Mouse (Mus musculus) lung, postnatal 10 days (tissue): ENCODE data around the gene Pigo.
"Not testable (repeated sequence)": the region's sequence is repeated elsewhere in the genome, so short reads cannot be mapped to it uniquely, and the experiment has no call there.

Source experiments
- DNase-seq: peaks from one replicate; pipeline ENCODE4 v3.0.0; 2021

Pigo gene

DNA sequence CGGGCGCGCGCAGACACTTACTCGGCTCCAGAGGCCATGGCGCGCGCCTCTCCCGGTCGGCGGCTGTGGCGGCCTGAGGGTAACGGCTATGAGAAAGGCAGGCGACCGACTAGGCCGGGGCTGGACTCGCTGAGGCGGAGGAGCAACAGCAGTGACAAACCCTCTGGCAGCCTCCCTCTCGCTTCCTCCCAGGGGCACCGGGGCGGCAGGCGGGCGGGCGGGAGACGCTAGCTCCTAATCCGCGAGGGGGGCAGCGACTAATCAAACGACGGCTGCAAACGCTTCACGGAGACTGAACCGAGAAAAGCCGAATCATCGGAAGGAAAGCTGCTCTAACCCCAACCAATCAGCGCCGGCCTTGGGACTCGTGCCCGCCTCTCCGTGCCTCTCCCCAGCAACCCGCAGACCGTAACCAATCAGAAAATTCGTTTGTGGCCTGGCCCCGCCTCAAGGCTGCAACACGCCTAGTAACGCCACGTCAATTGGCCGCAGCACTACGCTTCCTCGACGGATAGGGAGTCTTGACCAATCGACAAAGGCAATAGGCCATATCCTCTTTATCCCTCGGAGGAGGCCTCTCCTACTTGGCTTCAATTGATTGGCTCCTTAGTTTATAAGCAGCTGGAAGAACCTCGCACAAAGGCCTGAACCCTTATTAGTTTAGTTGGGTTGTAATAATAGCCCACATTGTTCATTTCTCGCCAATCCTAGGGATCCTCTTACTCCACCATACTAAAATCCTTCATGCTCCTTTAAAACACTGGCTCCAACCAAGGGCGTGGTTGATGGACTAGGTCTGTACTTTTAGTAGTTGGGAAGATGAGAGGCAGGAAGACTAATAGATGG lies 25.3 kb downstream of the Pigo start, which contains the start of gene Vcp:
TSS of gene Vcp (minus strand) at position 367 of the 846 bp plus-strand sequence.
- peak; percentile 99 for DNase-seq

- peak; percentile 80 for DNase-seq
Measured at GRCm38 (mm10) chr4:42999451-43000140, 26.0 kb downstream of the Pigo start.

- DNase-seq: no peak
Measured at GRCm38 (mm10) chr4:42998022-42998421, 27.6 kb downstream of the Pigo start.

GRCm38 (mm10) chr4:42988296-42988695 lies 37.3 kb downstream of the Pigo start:
- no peak for DNase-seq

- not testable (repeated sequence) for DNase-seq
Measured at GRCm38 (mm10) chr4:42980467-42980866, 45.2 kb downstream of the Pigo start.

DNA sequence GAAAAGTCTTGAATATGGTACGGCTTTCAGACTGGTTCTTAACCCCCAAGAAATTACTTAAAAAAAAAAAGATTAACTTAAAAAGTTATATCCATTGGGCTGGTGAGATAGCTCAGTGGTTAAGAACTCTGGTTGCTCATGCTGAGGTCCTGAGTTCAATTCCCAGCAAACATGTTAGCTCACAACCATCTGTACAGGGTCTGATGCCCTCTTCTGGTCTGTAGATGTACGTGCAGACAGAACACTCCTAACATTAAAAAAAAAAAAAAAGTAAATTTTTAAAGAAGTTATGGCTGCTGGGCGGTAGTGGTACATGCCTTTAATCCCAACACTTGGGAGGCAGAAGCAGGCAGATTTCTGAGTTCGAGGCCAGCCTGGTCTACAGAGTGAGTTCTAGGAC lies 47.6 kb downstream of the Pigo start:
- no peak for DNase-seq

- DNase-seq: no peak
Measured at GRCm38 (mm10) chr4:42973868-42974267, 51.8 kb downstream of the Pigo start.

DNA sequence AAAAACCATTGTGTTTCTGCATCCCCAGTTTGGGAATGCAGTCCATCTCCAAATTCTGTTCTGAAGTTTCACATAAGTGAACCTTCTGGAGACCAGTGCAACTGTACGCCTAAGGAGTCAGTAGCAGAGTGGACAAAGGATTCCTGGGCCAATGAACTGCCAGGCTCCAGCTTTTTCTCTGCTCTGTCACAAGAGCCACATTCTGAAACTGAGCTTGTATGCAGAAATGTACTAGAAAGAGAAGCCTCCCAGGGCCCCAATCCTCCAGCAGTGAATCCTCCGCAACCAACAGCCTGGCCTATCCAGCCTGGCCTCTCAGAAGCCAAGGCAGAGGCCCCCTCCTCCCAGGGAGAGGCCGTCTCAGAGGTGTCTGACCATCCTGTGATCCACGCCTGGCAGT lies 52.7 kb downstream of the Pigo start:
- DNase-seq: no peak

GRCm38 (mm10) chr4:42969304-42969703 lies 56.3 kb downstream of the Pigo start, which contains the start of gene 1700022I11Rik:
1700022I11Rik (plus strand) TSS chr4:42969604.
- DNase-seq: no peak
